Mouse (Mus musculus) heart, adult 9 months (tissue): ENCODE results near the gene Ppm1l.

Experiments used
- DNase-seq, 2 experiments: peaks; one replicate each; pipeline ENCODE4 v3.0.0; 2022; ENCODE audit warnings: low spot score in 2 of 2

Gene Ppm1l

DNA sequence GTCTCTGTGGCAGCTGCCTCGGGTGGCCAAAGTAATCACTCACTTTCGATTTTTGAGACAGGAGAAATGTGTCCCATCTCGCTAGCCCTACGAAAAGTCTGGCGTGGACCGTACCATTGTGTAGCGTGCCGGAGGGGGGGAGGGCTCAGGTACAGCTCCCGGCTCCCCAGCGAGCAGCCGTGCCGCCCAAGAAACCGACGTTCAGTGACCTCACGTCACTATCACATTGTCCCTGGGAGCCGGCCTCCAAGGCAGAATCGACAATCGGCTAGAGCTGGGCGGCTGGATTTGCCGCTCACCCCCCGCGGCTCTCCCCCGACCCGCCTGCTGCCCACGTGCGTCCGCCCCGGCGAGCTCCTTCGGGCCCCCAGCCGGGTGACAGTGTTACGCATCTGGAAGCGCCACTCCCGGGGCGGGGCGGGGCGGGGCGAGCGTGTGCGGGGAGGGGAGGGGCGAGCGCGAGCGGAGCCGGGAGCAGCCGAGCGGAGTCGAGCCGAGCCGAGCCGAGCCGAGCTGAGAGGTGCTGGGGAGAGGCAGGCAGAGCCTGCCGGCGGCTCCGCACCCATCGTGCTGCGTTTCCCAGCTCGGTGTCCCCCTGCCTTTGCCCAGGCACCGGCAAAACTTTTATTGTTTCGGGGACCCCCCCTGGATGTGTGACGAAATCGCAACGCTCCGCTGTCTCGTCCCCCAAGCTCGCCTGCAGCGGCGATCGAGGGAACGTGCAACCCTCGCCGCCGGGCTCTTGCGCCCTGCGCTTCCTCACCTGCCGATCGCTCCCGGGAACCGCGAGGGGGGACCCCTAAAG lies at the start of gene Ppm1l:
Gene Ppm1l (plus strand): TSS at position 471 of the 805 bp plus-strand sequence.
- DNase-seq = peak; percentile 81 to 91

DNA sequence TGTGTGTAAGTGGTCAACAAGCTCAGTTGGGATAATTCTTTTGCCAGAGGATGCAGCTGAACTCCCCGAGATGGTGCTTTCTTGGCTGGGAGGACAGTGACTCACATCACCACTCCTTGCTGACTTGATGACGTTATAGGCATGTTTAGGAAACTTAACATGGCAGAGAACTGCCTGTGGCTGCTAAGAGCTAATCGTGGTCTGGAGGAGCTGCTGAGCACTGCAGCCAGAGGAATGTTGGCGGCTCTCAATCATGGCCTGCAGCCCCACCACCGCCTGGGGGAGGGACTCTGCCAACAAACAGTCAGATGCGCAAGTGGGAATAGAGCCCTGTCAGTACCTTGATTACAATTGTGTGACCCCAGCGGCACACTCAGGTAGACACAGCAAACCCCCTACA lies 44.8 kb upstream of the Ppm1l start:
- peak; percentile 40 to 45 for DNase-seq

DNA sequence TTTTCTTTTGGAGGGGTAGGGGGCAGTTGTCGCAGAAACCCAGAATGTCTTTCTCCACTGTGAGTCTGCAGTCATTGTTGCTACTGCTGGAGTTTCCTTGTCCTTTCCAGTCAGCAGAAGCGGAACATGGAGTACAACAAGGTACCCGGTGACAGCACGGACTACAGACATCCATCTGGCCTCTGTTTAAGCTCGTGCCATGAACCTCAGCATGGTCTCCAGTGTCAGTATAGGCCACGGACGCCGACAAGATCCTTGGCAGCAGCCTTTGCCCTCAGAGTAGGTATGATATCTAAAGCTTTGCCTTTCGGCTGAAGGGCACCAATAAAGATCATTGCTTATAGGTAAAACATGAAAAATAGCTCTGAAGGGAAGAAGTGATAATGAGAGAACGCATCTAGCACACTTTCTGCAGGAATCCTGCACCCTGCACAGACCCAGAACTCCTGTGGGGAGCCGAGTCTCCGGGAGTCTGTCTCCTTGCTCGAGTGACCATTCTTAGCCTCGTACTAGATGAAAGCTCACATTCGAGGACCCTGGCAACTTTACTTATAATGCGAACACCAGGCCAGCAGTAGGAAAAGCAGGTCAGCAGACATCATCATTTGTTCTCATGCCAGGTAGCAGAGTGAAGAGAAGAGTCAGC lies 42.5 kb upstream of the Ppm1l start:
- no peak for DNase-seq

DNA sequence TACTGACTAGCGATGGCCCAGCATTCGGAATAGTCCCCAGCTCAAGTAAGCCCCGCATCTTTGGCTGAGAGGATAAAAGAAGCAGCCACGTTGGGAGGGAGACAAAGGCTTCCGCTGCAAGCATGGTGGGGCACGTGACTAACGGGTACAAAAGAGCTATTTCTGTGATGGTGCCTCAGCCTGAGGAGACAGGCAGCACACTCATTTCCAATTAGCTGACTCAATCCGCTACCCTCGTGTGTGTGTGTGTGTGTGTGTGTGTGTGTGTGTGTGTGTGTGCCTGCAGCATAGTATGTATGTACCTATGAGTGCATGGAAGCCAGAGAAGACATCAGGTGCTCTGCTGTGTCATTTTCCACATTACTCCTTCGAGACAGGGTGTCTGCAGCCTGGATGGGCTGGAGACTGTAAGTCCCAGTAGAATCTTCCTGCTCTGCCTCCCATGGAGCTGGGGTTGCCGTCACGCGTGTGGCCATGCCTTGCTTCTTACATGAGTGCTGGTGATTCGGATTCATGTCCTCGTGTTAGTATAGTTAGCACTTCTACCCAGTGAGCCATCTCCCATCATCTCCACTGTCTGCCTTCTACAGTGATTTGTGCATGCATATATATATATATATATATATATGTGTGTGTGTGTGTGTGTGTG lies 41.9 kb upstream of the Ppm1l start:
- DNase-seq = no peak

DNA sequence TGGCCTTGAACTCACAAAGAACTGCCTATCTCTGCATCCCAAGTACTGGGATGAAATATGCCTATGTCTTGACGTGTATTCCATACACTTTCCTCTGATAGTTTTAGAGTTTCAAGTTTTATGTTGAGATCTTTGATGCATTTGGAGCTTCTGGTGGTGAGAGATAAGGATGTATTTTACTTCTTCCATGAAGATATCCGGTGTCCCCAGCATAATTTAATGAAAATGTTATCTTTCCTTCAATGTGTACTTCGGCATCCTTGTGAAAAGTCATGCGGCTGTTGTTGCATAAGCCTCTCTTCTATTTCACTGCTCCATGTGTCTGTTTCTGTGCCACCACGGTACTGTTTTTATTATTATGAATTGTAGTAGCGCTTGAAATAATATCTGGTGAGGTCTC lies 38.0 kb upstream of the Ppm1l start:
- no peak for DNase-seq

DNA sequence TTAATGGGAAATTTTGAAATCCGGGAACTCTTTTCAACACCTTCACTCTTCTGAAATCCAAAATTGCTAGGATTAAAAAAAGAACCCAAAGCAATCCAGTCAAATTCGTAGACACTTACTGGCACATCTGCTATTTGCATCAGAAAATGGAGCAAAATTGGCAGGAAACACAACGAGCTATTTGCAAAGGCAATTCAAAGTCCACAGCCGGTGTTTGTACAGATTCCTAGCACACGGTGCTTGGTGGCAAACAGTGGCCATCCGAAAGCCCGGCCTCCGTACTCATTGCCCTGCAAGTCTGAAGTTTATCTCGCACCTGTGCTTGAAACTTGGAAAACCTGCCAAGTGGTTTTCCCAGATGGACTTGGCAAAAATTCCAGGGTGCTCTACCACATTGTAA lies 34.3 kb upstream of the Ppm1l start:
- peak in 1 of 2 experiments; percentile 3 for DNase-seq

DNA sequence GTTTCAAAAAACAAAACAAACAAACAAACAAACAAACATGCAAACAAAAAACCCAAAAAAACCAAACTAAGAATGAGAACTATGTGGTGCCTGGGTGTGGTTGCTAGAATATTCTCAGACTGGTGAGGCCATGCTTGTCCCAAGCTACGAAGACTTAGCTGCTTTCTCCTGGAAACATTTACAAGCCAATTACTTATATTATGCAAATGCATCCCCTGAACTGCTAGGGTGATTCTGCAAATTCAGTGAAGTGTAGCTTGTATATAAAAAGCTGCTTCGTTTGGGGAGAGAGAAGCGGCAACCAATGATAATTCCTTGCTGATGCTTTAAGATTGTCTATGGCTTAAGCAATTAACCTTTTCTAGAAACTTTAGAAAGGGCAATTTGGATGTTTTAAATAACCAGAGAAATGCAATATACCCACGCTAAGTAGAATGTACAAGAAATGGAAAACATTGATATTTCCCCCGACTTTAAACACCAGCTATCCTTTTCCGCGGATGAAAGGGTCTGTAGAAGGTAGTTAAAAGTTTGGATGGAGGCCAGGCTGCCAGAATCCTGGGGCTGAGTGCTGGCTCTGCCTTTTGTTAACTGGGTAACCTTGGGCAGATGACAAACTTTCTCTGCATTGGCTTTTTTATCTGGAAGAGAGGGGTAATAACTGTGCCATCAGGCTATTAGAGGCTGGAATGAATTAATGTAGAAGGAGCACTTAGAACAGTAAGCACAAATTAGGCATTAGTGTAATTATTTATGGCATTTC lies 33.4 kb upstream of the Ppm1l start:
- no peak for DNase-seq

DNA sequence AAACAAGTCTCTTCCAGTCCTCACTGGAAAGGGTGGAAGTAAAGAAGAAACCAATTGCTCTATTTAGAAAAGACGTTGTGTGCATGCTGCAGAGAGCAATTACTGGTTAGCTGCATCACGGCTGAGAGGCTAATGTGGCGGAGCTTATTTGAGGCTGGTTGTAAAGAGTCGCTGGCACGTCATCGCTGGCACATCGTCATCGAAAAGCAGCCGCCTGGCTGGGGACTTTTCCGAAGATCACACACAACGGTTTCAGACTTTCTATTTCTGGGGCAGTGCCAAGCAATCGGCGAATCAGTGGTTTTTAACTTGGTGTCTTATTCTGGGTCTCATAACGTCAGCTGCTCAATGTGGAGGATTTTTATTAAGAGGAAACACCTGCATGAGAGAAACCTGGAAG lies 26.8 kb upstream of the Ppm1l start:
- no peak for DNase-seq

DNA sequence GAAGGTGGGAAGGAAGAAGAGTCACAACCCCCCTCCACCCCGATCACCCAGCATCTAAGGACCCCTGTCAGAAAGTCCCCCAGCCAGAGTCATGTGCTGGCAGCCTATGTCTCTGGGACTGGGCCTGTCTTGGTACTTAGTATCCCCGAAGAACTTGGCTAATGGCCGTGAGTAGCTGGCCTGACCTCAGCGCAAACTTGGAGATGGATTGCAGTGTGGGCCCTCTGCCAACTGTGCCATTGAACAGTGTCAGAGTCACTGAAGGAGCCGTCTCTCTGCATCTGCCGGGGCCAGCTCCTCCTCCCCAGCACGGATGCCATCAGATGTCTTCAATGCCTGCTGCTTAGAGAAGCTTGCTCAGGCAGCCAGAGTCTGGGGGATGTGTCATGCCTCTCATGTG lies 26.4 kb upstream of the Ppm1l start:
- peak in 1 of 2 experiments; percentile 21 for DNase-seq

DNA sequence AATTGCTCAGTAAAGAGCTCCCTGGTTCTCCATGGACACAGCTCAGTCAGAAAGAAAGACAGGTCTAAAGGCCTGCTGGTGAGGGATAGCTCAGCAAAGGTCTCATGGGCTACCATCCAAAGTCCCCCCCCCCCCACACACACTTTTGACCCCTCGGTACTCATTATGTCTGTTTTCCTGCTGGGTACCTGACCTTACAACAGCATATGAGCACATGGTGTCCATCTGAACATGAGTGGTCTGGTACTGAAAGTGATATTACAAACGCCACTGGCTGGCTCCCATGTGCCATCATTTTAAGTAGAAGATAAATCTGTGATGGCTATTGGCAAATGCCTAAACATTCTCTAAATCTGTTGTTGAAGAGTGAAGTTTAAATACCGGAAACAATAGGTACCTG lies 25.8 kb upstream of the Ppm1l start:
- DNase-seq = no peak

DNA sequence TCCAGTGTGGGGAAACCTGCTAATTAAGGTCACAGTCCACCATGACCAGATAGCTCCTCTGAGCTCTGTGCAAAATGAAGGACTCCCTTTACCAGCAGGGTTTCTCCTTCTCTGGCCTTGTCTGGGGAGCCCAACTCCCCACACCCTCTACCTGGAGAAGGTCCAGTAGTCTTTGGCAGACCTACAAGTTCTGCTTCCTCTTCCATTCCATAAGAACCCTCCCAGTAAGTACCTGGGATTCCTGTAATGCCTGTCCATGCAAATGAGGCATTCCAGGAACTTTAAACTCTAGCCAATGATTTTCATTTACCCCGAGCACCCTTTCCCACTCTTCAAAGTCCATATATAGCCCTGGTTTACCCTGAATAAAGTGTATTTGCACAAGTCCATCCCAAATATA lies 24.0 kb upstream of the Ppm1l start:
- DNase-seq = no peak

DNA sequence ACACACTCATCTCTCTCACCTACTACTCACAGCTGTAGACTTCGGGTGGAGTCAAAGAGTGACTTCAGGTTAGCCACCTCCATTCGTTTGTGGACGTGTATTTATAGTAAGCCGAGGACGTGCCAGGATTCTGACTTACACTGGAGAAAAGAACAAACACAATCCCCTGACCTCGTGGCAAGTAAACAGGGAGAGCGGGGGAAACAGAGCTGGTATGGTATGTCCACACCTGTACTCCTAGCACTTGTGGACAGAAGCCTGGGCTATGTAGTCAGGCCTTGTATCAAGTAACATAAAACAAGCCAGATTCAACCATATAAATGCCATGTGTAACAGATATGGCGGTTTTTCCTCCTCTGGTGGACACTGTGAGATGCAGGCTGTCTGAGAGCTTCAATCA lies 20.4 kb upstream of the Ppm1l start:
- DNase-seq = peak in 1 of 2 experiments; percentile 14

DNA sequence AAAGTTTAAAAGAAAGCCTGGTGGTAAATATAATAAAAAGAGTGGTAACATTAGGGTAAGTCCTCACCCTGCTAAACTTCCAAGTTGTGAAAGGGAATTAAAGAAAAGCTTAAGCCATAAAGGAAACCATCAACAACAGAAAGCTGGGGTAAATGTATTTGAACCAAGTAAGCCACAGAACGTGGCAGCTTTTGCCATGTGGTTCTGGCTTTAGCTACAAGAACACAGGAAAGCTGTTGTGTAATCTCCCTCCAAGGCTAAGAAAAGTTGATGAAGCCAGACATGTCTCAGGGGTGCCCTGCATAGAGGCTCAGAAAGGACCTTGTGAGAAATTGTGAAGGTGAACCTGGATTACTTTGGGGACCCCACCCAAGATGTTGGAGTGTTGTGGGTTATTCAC lies 16.5 kb upstream of the Ppm1l start:
- DNase-seq = no peak

DNA sequence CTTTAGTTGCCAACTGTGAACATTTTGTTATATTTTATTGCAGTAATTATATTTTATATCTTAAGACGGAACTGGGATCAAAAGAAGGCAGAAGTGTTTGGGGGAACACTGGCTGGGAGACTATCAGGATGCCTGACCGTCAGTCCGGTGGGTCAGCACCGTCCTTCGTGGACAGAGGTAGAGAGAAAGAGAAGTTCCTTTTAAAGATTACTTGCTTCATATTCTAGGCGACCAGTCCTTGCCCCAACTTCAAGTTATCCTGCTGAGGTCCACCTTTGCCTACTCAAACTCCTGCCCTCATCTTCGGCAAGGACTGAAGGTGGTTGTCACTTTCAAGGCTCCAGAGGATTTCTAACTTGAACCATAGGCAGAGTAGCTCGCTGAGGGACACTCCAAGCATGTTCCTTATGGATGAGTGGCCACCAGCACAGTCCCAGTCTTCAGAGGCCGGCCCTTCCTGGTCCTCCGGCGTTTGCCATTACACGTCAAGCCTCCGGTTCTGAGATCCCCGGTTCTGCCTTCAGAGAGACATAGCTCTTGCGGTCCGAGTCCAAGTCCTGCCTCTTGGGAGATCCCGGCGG lies 761 bp upstream of the Ppm1l start:
- no peak for DNase-seq

DNA sequence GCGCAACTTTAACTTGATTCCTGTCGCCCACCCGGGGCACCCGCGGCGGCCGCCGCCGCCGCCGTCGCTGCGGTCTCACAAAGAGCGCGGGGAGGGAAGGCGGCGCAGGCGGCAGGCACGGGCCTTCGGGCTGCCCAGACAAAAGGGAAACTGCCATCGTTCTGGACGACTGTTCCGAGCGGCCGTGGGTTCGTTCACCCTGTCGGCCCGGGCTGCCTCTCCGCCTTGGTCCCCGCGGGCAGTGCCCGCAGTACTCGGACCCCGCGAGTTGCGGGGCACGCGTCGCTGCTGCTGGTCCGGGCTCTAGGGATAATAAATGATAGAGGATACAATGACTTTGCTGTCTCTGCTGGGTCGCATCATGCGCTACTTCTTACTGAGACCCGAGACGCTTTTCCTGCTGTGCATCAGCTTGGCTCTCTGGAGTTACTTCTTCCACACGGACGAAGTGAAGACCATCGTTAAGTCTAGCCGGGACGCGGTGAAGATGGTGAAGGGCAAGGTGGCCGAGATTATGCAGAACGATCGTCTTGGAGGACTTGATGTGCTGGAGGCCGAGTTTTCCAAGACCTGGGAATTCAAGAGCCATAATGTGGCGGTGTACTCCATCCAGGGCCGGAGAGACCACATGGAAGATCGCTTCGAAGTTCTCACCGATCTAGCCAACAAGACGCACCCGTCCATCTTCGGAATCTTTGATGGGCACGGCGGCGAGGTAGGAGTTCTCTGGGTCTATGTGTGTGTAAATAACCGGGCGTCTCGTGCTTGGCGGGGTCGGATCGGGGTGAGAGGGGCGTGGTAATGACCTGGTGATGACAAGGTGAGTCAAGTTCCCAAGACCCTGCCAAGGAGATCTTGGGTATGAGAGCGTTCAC lies 827 bp downstream of the Ppm1l start:
- DNase-seq = peak; percentile 6 to 18

DNA sequence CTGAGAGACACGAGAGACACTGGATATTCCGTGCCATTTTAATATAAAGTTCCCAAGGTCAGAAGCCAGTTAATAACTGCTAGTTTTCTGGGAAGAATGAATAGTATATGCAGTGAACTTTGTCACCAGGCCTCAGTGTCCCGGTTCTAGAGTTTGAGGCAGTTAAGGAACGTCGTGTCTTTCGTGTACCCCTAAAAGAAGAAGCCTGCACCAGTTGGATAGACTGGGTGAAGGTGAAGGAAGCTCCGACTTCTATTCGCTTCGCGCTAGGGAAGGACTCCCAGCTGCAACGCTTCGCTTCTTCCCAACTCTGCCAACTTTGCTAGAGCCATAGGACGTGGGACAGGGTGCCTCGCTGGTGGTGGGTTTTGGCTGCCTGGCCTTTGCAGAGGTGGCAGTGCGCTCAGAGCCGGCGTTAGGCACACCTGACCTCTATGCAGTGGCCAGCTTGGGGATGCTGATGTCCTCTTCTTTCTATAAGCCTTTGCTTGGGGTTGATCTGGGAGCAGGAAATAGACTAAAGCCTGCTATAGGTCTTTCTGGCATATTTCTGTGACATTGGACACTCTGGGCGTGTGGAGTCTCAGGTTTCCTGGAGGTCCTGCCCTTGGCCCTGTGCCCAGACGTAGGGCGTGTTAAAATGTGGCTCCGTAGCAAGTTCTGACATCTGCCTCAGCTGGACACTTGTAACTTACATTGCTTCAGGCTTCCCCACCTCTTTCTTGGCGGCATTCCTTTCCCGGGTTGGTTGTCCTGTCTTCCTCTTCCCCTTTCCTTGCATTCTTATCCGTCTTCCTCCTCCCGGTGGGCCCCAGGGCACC lies 1.7 kb downstream of the Ppm1l start:
- DNase-seq = peak; percentile 8 to 35

DNA sequence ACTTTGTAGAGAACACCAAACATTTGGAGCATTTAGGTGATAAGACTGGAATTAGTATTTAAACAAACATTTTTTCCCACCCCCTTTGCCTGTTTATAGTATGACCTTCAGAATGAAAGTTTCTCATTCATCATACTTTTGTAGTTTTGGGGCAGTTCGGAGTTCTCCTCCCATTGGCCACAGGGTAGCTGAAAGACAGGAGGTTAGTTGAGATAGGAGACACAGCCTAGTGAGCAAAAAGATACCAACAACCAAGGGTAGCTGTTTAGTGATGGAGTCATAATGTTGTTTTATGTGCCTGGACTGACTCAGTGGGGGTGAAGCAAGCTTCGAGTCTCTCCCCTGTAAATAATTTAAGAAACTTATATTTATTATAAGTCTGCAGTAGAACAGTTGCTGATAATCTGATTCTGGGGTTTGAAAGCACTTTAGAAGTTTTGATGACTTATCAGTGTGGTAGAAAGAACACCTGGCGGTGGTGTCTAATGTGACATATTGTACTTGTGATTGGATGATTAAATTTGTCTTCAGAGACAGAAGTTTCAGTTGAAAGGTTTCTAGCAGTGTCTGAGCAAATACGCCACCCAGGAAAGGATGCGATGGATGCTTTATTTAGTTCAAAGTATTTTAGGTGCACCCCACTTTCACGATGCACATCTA lies 2.5 kb downstream of the Ppm1l start:
- DNase-seq = no peak

DNA sequence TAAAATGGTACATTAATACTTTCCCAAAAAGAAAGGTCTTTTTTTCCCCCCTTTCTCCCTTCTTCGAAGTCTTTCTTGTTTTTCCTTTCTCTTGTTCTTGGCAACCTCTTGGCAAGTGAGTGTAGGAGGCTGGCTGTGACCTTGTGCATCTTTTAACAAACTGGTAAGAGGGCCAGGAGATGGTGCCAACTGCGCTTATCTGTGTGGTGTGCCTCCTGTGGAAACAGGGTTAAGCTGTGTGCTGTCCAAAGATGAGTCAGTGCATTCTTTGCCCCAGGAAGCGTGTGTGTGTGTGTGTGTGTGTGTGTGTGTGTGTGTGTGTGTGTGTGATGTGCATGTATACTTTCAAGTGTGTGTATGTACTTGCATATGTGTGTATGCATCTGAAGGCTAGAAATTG lies 7.3 kb downstream of the Ppm1l start:
- peak; percentile 38 to 53 for DNase-seq

DNA sequence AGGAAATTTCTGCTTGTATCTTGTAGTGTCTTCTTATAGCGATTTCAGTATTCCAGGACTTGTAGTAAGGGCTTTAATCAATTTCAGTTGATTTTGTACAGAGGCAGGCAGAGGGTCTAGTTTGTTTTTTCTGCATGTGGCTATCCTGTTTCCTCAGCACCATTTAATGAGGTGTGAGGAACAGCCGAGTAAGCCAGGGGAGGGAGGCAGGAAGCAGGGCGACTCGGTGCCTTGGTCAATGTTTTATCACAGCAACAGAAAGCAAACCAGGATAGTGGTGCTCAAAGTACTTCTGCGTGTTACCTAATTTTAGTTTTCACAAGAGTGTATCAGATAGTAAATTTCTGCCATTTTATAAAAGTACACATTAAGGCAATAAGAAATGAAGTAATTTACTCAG lies 13.2 kb downstream of the Ppm1l start:
- DNase-seq = no peak
